Mouse (Mus musculus): ENCODE measurements around the gene Gramd1a. TPM values are rescaled to one million over a fixed set of nuclear protein-coding genes. Genes with fewer than 3 reads are reported as not detected.

Gene Gramd1a
- total RNA-seq, 1 experiment from 2014 or later: 187 TPM

DNA sequence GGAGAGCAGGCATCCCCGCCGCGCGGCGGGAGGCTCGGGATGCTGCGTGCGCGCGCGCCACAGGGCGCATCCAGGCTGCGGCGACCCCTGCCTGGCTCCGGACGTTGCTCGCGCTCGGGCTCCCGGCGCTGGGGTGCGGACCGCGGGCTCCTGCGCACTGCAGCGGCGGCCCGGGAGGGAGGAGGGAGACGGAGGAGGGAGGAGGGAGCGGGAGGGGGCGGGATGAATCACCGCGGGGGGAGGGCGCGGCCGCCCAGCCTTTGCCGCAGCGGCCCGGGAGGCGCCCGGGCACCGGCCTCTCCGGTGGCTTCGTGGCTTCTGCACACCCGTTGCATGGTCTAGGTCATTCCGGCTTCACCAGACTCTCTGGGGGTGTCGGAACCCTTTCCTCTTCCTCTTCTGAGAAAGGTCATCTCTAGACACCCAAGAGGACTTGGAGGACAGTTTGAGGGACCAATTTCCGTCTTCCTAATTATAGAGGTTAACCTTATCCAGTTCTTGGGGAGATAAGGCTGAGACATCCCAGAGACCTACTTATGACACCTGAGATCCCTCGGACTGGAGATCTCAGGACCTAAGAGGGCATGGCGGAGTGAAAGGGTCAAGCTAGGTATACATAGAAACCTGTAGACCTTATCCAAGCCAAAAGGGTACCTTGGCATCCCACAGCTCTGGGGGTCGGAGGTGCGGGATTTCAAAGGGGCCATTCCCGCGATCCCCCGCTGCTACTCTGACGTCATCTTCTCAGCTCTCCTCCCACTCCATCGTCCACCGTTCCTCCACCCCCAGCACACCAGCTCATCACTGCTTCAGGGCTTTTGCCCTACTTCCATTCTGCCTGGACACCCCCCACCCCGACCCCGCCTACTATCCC lies 28.6 kb downstream of the Gramd1a start, which contains the start of gene Scn1b:
TSS of gene Scn1b (minus strand) at position 153 of the 874 bp plus-strand sequence.
- ATAC-seq (ENCODE audit: extremely low read depth, insufficient number of reproducible peaks, low FRiP score, poor library complexity, severe bottlenecking): no peak

- no peak for ATAC-seq (ENCODE audit: extremely low read depth, insufficient number of reproducible peaks, low FRiP score, poor library complexity, severe bottlenecking)
These were observed 29.4 kb downstream of the Gramd1a start for GRCm38 (mm10) chr7:31126211-31126751.

DNA sequence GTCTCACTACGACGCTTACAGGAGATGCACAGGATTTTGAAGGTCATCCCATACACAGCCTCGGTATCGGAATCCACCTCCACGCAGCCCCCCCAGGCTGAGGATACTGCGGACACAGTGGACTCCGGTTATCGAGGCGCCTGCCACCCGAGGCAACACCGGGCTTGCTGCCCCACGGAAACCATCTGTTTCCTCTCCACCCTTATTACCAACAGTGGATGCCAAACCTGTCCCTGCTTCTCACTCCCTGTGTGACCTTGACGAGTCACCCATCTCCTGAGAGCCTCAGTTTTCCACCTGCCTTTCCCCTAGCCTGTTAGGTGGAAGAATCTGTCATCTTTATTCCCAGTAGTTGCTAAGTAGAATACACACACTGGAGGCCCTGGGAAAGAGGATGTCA lies 30.6 kb downstream of the Gramd1a start:
- ATAC-seq (ENCODE audit: extremely low read depth, insufficient number of reproducible peaks, low FRiP score, poor library complexity, severe bottlenecking): no peak

- no peak for ATAC-seq (ENCODE audit: extremely low read depth, insufficient number of reproducible peaks, low FRiP score, poor library complexity, severe bottlenecking)
These were observed 31.3 kb downstream of the Gramd1a start for GRCm38 (mm10) chr7:31124381-31124780.

- no peak for ATAC-seq (ENCODE audit: extremely low read depth, insufficient number of reproducible peaks, low FRiP score, poor library complexity, severe bottlenecking)
These were observed 32.0 kb downstream of the Gramd1a start for GRCm38 (mm10) chr7:31123697-31124096.

DNA sequence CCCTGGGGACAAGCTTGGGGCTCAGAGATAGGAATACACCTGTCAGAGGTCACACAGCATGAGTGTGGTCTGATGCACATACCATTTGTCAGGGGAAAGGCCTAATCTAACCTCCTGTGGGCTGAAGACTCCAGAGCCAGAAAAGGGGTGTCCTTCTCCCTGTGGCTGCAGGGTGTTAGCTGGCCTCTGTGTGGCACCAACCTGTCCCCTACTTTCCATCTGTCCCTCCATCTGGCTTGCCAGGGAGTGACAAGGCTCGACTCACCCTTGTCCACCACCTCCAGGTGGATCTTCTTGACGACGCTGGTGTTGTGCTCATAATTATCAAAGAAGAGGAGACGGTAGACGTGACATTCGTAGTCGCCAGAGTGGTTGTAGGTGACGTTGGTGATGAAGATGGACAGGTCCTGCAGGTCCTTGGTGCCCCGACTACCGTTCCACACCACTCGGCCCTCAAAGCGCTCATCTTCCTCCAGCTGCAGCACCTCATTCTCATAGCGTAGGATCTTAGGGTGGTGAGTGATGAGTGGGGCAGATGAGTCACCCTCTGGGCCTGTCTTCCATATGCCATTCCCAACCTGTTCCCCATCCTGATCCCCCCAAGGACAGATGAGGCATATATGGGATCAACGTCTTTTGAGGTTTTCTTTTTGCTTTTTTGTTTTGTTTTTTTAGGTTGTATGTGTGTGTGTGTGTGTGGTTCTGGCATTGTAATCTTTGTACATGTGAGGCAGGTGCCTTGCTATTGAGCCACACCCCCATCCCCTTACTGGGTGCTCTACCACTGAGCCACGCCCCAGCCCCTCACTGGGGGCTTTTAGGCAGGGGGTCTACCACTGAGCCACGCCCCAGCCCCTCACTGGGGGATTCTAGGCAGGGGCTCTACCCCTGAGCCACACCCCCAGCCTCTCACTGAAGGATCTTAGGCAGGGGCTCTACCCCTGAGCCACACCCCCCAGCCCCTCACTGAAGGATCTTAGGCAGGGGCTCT lies 32.8 kb downstream of the Gramd1a start:
- ATAC-seq (ENCODE audit: extremely low read depth, insufficient number of reproducible peaks, low FRiP score, poor library complexity, severe bottlenecking): no peak

GRCm38 (mm10) chr7:31119556-31119955 lies 36.1 kb downstream of the Gramd1a start:
- ATAC-seq (ENCODE audit: extremely low read depth, insufficient number of reproducible peaks, low FRiP score, poor library complexity, severe bottlenecking): no peak

DNA sequence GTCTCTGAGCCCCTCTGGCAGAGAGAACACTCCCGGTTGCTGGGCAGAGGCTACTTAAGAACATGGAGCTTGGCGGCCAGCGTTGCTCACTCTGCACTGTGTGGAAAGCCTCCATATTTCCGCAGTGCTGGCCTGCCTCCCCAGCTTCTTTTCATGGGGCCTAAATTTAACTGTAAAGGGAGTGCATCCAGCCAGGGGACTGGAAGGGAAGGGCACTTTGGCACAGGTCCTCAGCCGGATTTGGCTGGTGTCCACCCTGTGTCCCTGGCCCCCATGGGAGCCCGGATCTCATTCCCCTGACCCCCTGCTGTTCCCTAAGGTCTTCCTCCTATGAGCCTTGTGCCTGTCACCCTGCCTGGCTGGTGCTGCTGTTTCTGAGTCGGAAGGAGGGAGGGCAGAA lies 37.2 kb downstream of the Gramd1a start:
- ATAC-seq (ENCODE audit: extremely low read depth, insufficient number of reproducible peaks, low FRiP score, poor library complexity, severe bottlenecking): no peak

DNA sequence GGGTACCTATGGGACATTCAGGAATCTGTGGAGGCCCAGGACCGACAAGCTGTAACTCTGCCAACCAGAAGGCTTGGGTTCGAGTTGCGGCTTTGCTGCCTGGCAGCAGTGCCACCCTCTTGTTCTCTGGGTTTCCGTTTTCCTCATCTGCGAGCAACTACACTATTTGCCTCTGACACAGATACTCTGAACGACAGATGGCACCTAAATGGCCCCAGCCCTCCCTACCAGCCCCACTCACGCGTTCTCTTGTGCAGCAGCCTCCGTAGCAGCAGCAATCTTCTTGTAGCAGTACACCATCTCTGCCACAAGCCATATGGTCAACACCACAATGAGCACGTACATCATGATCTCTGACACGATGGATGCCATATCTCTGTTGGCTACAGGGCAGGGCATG lies 38.2 kb downstream of the Gramd1a start:
- no peak for ATAC-seq (ENCODE audit: extremely low read depth, insufficient number of reproducible peaks, low FRiP score, poor library complexity, severe bottlenecking)

- no peak for ATAC-seq (ENCODE audit: extremely low read depth, insufficient number of reproducible peaks, low FRiP score, poor library complexity, severe bottlenecking)
These were observed 39.0 kb downstream of the Gramd1a start for GRCm38 (mm10) chr7:31116721-31117145.

DNA sequence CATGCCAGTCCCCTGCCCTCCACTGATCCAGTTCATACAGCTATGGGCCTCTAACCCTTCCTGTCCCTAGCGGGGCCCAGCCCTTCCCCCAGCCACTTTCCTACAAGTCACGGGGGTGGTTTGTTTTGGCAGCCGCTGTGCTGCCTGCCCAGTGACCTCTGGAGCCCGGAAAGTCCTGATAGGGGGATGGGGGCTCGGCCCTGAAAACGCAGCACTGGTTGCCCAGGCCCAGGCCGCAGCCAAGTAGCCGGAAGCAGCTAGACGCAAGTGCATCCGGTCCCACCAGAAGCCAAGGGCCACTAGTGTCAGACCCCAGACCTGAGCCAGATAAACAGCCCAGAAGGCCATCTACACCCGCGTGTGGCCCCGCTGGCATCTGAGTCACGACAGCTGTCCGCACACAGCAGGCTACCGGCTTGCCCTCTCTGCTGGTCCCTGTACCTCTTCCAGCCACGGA lies 40.1 kb downstream of the Gramd1a start:
- ATAC-seq (ENCODE audit: extremely low read depth, insufficient number of reproducible peaks, low FRiP score, poor library complexity, severe bottlenecking): no peak

GRCm38 (mm10) chr7:31115182-31115581 lies 40.5 kb downstream of the Gramd1a start, which contains the start of gene Hpn:
TSS of gene Hpn (minus strand) at chr7:31115290.
- no peak for ATAC-seq (ENCODE audit: extremely low read depth, insufficient number of reproducible peaks, low FRiP score, poor library complexity, severe bottlenecking)

- no peak for ATAC-seq (ENCODE audit: extremely low read depth, insufficient number of reproducible peaks, low FRiP score, poor library complexity, severe bottlenecking)
These were observed 41.0 kb downstream of the Gramd1a start for GRCm38 (mm10) chr7:31114646-31115045.

GRCm38 (mm10) chr7:31113800-31114199 lies 41.9 kb downstream of the Gramd1a start:
- no peak for ATAC-seq (ENCODE audit: extremely low read depth, insufficient number of reproducible peaks, low FRiP score, poor library complexity, severe bottlenecking)

DNA sequence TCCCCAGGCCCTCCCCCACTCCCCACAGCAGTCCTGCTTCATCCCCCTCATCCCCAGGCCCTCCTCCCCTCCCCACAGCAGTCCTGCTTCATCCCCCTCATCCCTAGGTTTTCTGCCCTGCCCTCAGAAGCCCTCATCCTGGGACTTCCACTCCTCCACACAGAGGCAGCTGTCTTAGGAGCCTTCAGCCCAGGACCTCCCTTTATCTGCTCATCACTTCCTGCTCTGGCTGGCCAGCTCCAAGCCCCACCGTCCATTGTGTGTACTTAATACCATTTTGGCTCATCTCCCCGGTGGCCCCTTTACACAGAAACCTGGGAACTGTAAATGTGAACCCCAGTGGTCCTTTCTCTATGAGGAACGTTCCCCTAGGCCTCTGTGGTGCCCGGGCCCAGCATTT lies 43.7 kb downstream of the Gramd1a start:
- no peak for ATAC-seq (ENCODE audit: extremely low read depth, insufficient number of reproducible peaks, low FRiP score, poor library complexity, severe bottlenecking)

DNA sequence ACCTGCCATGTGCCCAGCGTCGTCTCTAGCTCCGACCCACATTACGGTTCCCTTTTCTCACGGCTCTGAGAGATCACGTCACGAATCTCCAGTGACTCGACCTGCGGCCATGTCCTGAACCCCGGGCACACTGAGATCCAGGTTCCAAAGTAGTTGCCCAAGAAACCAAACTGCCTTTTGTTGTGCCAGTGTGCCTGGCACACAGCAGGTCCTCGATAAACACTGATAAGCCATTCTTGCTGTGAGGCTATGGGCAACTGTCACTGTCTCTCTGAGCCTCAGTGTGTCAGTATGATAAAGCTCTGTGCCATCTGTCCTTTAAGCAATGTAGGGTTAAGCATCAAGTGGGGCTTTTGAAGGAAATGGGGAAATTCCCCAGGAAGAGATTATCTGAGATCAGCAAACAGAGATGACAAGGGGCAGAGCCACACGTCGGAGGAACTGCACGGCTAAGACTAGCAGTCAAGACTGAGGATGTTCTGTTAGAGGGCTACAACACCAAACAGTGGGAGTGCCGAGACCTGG lies 44.8 kb downstream of the Gramd1a start:
- ATAC-seq (ENCODE audit: extremely low read depth, insufficient number of reproducible peaks, low FRiP score, poor library complexity, severe bottlenecking): no peak

- ATAC-seq (ENCODE audit: extremely low read depth, insufficient number of reproducible peaks, low FRiP score, poor library complexity, severe bottlenecking): no peak
These were observed 45.9 kb downstream of the Gramd1a start for GRCm38 (mm10) chr7:31109796-31110195.

DNA sequence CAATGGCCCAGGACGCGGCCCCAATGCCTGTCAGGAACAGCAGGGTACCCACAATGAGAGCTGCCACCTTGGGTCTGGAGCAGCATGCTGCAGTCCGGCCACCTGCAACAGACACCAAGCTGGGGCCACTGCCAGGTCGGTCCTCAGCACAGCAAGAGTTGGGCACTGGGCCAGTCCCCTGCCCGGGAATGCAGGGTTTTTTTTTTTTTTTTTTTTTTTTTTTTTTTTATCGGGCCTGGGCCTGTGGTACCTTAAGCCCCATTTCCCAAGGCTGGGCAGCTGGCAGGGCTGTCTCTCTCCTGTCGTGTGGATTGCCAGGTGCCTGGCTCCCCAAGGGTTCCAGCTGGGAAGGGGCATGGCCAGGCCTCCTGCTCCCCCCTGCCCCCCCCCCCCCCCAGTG lies 46.6 kb downstream of the Gramd1a start:
- ATAC-seq (ENCODE audit: extremely low read depth, insufficient number of reproducible peaks, low FRiP score, poor library complexity, severe bottlenecking): no peak

DNA sequence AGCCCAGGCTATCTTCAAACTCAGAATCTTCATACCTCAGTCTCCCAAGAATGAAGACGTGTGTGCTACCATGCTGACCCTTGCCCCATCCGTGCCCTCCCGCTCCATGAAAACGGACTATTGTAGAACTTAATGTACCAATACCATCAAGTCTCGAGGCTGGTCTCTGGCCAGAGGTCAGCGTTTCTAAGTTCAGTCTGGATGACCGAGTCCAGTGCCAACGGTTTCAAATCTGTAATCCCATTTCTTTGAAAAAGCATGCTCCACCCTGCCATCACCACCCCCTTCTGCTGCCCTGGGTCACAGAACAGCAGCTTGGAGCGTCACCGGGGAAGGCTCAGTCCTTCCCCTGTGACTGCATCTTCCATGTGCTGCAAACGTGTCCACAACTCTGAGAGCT lies 47.9 kb downstream of the Gramd1a start:
- no peak for ATAC-seq (ENCODE audit: extremely low read depth, insufficient number of reproducible peaks, low FRiP score, poor library complexity, severe bottlenecking)
